Mouse (Mus musculus) naive thymus-derived CD4-positive, alpha-beta T cell, adult 5 months (primary cell): Measurements from ENCODE around the gene Epop. TPM values are rescaled to one million over a fixed set of nuclear protein-coding genes. Genes with fewer than 3 reads are reported as not detected.

Experiments used
- polyA plus RNA-seq: library from polyadenylated mRNA; unstranded; fragments of 100-300 nt; shearing (Covaris generic); gene quantifications from one replicate; pipeline ENCODE4 v1.2.1, GENCODE M21; 2017

The Epop gene
- 18.3 TPM for polyA plus RNA-seq

GRCm38 (mm10) chr11:97629576-97629975, at the start of gene Epop:
Epop (minus strand) TSS chr11:97629702.

GRCm38 (mm10) chr11:97662893-97663527, 33.5 kb upstream of the Epop start, which contains the start of gene Mllt6:
Mllt6 (plus strand) TSS chr11:97663414.

Other genes starting within 250 kb of the Epop start
- not detected for gene Arhgap23, start 214.2 kb downstream of the Epop start, polyA plus RNA-seq
- not detected for gene 4933428G20Rik, start 129.4 kb downstream of the Epop start, polyA plus RNA-seq
- not detected for gene Srcin1, start 53.5 kb downstream of the Epop start, polyA plus RNA-seq
- gene Mllt6, start 33.7 kb upstream of the Epop start, polyA plus RNA-seq: 6.5 TPM
- gene Cisd3, start 56.1 kb upstream of the Epop start, polyA plus RNA-seq: 31.9 TPM
- gene Pcgf2, start 70.8 kb upstream of the Epop start, polyA plus RNA-seq: 0.65 TPM
- gene Psmb3, start 73.7 kb upstream of the Epop start, polyA plus RNA-seq: 249 TPM
- gene Pip4k2b, start 115.0 kb upstream of the Epop start, polyA plus RNA-seq: 2.9 TPM
- 38.7 TPM for gene Cwc25, start 136.9 kb upstream of the Epop start, polyA plus RNA-seq
- not detected for gene 1700001P01Rik, start 146.2 kb upstream of the Epop start, polyA plus RNA-seq
- 591 TPM for gene Rpl23, start 152.7 kb upstream of the Epop start, polyA plus RNA-seq
- gene Lasp1, start 169.3 kb upstream of the Epop start, polyA plus RNA-seq: 126 TPM
- not detected for gene B230217C12Rik, start 211.1 kb upstream of the Epop start, polyA plus RNA-seq